Mouse (Mus musculus) layer of hippocampus, postnatal 14 days (tissue): ENCODE measurements around the gene Dpp6. TPM values are rescaled to one million over a fixed set of nuclear protein-coding genes. Genes with fewer than 3 reads are reported as not detected.
"Not testable (repeated sequence)": the region's sequence is repeated elsewhere in the genome, so short reads cannot be mapped to it uniquely, and the experiment has no call there.

ENCODE experiments used
- DNase-seq, 2 experiments: peaks; one replicate each; pipeline ENCODE4 v3.0.0; 2021 to 2022; ENCODE audit warnings: low spot score in 2 of 2, mixed read lengths in 1 of 2
- total RNA-seq, 2 experiments: library from RNA; stranded (reverse); gene quantifications; 2 replicates each; pipeline ENCODE4 v1.2.3; 2021

The Dpp6 gene
- total RNA-seq, 2 experiments from 2014 or later = 228 to 246 TPM

DNA sequence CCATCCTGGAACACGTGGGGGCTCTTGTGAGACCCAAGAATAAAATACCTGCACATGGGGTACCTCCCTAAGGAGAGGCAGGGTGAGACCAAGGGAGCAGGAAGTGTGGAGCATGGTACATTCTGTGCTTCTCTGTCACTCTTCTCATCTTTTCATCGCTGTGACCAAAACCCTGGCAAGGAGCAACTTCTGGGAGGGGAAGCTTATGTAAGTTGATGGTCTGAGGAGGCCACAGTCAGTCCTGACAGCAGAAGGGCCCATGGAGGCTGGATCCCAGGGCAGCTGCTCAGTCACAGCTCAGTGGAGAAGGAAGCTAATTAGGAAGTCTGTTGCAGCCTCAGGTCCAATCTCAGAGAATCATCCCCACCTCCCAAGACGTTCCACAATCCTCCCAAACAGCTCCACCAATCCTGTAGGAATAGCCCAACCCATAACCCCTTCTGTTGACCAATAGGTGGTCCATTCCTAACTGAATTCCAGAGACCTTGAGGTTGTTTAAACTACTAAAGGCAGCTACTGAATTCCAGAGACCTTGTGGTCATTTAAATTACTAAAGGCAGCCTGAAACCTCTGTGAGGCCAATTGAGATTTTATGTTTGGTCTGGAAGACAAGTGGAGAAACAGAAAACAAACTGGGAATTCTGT lies 636.3 kb downstream of the Dpp6 start:
- no peak for DNase-seq

GRCm38 (mm10) chr5:27454386-27454785 lies 637.4 kb downstream of the Dpp6 start:
- no peak for DNase-seq

DNA sequence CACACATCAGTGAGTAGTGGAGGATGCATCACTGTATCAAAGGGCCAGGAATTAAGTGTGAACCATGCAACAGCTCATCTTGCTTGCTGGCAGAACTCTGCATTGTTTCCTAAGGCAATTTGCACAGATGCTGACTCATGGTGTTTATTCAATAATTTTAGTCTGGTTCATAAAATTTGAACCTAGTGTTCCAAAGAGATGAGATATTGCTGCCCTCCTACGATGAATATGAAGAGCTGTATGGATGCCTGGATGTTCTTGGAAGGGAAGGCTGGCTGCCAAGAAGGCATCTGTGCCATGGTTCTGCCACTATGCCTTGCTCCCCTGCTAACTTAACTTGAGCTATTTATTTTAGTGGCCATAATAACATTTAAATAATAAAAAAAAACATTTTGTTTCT lies 640.0 kb downstream of the Dpp6 start:
- peak in 1 of 2 experiments; percentile 59 for DNase-seq

GRCm38 (mm10) chr5:27457686-27458085 lies 640.7 kb downstream of the Dpp6 start:
- DNase-seq = no peak

GRCm38 (mm10) chr5:27474964-27475465 lies 658.0 kb downstream of the Dpp6 start:
- no peak for DNase-seq

GRCm38 (mm10) chr5:27481706-27482105 lies 664.7 kb downstream of the Dpp6 start:
- DNase-seq = peak; percentile 21 to 41

- no peak for DNase-seq
Measured at GRCm38 (mm10) chr5:27486138-27486537, 669.1 kb downstream of the Dpp6 start.

GRCm38 (mm10) chr5:27490942-27491341 lies 673.9 kb downstream of the Dpp6 start:
- peak in 1 of 2 experiments; percentile 16 for DNase-seq

DNA sequence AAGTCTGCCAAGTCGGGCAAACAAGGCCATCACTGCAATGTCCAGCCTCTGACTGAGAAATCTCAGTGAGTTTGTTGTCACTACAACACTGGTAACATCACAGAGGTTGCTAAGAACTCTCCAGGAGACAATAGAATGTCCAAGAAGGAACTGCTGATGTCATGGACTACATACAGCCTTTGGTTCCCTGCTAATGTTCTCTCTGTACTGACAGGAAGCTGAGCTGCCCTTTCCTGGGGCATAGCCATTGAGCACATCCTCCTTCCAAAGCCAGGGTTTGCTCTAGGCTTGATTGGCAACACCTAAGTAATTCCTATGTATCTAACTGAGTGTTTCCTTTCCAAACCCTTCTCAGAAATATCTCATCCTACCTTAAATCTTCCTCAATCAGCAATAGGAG lies 684.3 kb downstream of the Dpp6 start, which contains the start of gene Speer4b:
Gene Speer4b, minus strand, starts transcription at position 101 of the 400 bp plus-strand sequence.
- DNase-seq = not testable (repeated sequence)

GRCm38 (mm10) chr5:27518716-27519115 lies 701.7 kb downstream of the Dpp6 start:
- no peak for DNase-seq

DNA sequence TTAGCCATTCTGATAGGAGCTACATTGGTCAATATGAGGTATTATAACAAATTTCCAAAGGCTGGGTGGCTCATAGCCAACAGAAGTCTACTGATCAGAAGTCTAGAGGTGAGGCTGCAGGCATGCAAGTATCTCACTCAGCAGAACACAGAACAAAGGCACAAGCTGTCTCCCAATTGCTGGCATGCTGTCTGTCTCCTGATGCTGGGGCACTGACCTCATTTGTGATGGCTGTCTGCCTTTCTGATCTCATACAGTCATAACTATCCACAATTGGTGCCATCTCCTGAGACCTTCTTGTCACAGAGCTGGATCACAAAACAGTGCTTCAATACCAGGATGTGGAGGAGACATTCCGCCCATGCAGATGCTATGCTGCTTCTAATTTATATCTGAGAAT lies 709.9 kb downstream of the Dpp6 start:
- DNase-seq = no peak

GRCm38 (mm10) chr5:27544816-27545270 lies 727.8 kb downstream of the Dpp6 start:
- DNase-seq = peak in 1 of 2 experiments; percentile 63

GRCm38 (mm10) chr5:27549291-27549690 lies 732.3 kb downstream of the Dpp6 start:
- peak in 1 of 2 experiments; percentile 66 for DNase-seq

DNA sequence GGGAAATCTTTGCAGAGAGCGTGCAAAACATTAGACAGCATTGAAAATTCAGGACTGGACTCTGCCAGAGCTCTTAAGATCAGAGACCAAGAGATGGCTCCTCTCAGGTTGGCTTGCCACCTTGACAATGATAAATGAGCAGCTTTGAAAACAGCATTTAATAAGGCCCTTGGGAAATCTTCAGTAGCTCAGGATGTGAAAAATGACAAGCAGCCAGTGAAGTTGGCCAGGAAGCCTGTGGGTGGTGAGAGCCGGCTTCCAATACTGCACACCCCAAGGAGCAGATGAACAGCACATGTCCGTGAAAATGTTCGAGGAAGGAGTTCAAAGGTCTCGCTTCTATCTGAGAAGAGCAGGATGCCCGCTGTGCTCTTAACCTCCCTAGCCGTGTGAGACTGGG lies 748.7 kb downstream of the Dpp6 start:
- no peak for DNase-seq

DNA sequence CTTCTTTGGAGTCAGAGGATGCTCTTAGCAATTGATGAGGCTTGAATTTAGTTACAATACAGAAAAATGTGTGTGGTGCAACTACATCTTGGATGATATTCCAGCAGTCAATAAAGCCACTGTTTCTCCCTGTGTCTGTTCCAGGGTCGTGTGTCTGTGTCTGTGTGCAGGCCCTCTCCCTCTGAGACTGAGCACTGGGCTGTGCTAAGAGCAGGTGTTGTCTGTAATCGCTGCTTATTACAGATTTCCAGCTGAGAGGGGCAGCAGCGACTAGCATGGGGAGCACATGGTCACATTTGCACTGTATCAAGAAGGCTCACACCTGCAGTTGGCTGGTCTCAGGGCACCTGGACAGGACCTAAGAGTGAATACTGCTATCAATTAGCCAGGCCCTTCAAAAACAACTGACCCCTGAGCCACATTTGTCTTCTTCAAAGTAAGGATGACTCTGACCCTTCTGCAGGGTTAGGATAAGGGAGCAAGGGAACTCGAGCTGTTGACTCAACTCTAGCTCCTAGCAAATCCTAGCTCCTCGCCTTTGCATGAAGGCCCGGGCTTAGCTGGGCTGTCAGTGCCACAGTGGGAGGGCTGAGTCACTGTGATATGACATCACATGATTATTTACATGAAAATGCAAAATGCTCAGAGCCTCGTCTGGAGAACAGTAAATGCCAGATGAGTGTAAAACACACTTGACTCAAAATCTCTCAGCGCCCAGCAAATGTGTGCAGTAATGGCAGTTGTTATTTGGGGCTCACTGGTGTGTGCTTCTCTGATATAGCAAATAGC lies 771.2 kb downstream of the Dpp6 start:
- peak in 1 of 2 experiments; percentile 36 for DNase-seq

DNA sequence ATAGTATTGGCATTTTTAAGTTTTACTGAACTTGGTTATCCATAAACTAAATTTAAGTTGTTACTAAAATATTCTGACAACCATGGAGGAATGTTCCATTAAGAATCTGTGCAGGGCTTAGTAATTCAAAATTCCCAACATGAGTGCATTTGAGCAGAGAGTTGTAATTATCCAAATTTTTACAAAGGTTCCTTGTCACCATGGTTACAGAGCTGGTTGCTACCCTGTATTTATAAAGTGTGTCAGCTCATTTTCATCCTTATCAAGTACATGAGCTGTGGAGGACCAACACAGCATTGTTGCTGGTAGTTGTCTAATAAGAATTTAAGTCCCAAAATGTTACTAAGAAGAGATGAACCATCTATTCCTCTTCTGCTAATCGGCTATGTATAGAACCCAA lies 787.1 kb downstream of the Dpp6 start:
- DNase-seq = no peak

DNA sequence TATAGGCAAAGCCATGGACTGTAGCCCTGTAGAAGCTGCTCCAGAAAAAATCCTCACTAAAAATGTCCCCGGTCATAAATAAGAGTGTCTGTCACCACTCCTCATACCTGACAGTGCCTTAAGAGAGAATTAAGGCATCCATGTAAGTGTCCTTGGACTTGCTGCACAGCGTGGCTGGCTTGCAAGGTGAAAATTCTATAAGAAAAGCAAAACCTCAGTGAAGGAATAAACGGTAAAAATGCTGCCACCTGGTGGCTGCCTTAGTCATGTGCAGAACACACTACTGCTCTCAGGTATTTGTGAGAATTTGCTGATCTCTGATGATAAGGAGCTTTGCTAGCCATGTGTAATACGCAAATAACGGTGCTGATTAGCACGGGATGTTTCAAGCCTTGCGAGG lies 798.8 kb downstream of the Dpp6 start:
- DNase-seq = peak; percentile 61 to 68

- DNase-seq = no peak
Measured at GRCm38 (mm10) chr5:27621811-27622210, 804.8 kb downstream of the Dpp6 start.

- no peak for DNase-seq
Measured at GRCm38 (mm10) chr5:27623876-27624275, 806.9 kb downstream of the Dpp6 start.

DNA sequence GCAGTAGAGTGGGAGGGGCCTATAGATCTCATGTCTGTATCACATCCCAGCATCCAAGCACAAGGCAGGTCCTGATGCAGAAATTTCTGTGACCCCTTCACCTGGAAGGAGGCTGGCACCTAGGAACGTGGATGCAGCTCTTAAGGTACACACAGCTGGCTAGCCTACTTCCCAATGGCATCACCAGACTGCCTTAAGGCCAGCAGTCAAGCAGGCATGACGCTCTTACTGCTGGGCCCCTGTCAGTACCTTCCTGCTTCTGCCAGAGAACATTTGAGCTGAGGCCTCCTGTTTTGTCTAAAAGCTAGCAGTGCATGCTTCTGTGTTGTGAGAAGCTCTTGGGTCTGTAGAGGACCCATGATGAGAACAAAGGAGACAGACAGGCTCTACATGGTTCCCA lies 815.1 kb downstream of the Dpp6 start:
- no peak for DNase-seq

- DNase-seq = no peak
Measured at GRCm38 (mm10) chr5:27635941-27636340, 818.9 kb downstream of the Dpp6 start.

DNA sequence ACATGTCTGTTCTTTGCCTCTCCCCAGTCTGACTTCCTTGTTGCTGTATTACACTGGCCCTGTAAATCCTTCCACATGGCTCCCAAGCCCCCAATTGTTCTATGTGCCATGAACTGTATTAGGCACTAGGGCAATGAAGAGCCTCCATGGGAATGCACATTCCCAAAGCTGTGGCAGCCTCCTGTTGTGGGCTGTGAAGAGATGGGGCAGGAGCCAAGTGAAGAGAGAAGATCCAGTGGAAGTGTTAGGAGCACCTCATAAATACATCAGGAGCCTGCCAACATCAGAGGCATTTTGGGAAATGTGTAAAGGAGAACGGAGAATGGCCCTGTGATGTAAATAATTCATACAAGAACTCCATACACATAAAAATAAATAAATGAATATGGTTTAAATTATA lies 824.9 kb downstream of the Dpp6 start:
- no peak for DNase-seq
